Mouse (Mus musculus) erythroblast, embryonic 14.5 days (primary cell): ENCODE measurements at regions not wholly inside any gene's neighbourhood (a gene's known extent, or its start where the extent isn't known, plus 50 kb on each side); places are given as distances from the start of the nearest gene placed in this dataset.

Experiments used
- GATA1 ChIP-seq: IDR thresholded peaks from 2 replicates; pipeline ENCODE4 v1.6.1; 2012; ENCODE audit warnings: low read length, inconsistent platforms, mixed read lengths
- TAL1 ChIP-seq: IDR thresholded peaks from 3 replicates; pipeline ENCODE4 v1.6.1; 2012; ENCODE audit warnings: low read length, inconsistent platforms, mixed read lengths

DNA sequence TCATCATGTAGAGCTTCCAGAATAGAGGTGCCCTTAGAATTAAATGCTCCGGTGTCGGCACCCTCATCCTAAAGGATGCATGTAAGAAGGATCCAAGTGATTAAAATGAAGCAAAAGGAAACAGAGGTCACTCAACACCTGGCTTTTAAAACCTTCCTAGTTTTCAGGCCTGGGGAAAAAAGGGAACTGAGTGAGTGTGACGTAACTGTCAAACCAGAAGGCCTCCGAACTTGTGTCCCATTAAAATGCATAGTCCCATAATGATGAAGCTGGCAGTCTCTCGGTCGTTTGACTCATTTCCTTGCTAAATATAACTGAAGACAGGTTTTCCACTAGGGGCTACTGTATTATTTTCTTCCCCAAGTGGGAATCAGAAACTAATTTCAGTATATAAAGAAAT is 201.4 kb downstream of the Dhx15 start:
- TF ChIP-seq GATA1: no peak
- TF ChIP-seq TAL1: no peak
